Mouse (Mus musculus) heart, adult 18-20 months (tissue): Measurements from ENCODE around the gene Slc25a31. TPM values are rescaled to one million over a fixed set of nuclear protein-coding genes. Genes with fewer than 3 reads are reported as not detected.

Source experiments
- DNase-seq, 2 experiments: peaks; one replicate each; pipeline ENCODE4 v3.0.0; 2021 to 2022; ENCODE audit warnings: mixed read lengths in 1 of 2
- long read RNA-seq, 2 experiments: library from polyadenylated mRNA; stranded (forward); transcript quantifications; one replicate each; pipeline ENCODE4 v2.0.0; 2021
- total RNA-seq, 2 experiments: library from RNA; stranded (reverse); gene quantifications; 2 replicates each; pipeline ENCODE4 v1.2.3; 2021

Slc25a31 gene
- total RNA-seq: under 1 TPM in 1 of 2 experiments, not detected in 1; 0.13 TPM
- long read RNA-seq, experiment 1: 0 reads
- long read RNA-seq, experiment 2: 0 reads

GRCm38 (mm10) chr3:40708655-40709054 lies at the start of gene Slc25a31:
Gene Slc25a31, plus strand, starts transcription at chr3:40708855.
- DNase-seq: no peak

- DNase-seq: no peak
Observed at GRCm38 (mm10) chr3:40660231-40660630, 48.4 kb upstream of the Slc25a31 start.

DNA sequence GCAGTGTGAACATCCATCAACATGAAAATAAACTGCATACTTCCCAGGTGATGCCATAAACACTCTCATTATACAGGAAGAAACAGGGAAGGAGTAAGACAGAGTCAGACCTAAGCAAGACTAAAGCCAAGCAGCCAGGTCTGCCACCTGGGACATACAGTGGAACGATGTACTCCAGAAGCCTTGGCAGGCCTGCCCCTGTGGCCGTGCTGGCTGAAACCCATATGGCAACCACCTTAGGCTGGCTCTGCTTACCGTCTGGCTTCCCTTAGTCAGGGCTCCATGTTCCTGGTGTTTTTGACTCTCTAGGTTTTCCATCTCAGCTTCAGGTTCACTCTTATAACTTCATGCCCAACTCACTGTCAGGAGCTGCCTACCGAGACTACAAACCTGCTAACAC lies 42.5 kb upstream of the Slc25a31 start:
- DNase-seq: peak; percentile 47 to 61

- DNase-seq: no peak
Observed at GRCm38 (mm10) chr3:40666861-40667719, 41.6 kb upstream of the Slc25a31 start.

DNA sequence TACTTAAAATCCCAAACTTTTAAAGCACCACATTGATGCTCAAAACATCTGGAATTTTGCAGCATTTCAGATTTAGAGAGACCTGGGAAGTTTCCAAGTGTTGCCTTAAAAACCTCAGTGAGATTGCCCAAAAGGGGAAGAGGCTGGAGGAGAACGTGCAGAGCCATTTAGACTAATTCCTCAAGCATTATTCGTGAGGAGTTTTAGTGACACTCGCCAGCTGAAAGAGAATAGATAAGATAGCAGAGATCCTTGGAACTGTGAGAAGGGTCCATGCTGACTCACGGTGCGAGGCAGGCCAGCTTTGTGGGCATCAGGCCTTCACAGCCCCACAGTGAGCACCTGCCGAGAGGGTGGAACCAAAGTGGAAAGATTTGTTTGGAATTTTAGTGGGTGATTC lies 39.8 kb upstream of the Slc25a31 start:
- DNase-seq: no peak

DNA sequence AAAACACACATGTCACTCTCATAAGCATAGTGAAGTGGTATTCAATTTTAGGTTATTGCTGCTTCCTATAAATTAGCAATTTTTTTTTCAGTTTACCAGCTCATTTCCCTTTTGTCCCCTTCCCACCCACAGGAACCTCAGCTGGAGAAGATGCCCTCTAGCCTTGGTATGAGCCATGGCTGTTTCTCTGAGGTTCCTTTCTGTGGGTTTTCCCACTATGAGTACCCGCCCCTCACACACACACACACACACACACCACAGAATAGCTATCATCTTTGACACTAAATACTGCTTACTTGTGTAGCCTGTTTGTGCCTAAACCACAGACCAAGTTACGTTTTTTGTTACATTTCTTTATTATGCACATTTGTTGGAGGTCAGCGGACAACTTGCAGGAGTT lies 39.3 kb upstream of the Slc25a31 start:
- DNase-seq: no peak

GRCm38 (mm10) chr3:40673515-40673914 lies 35.1 kb upstream of the Slc25a31 start:
- DNase-seq: no peak

GRCm38 (mm10) chr3:40674873-40675405 lies 33.7 kb upstream of the Slc25a31 start:
- DNase-seq: no peak

GRCm38 (mm10) chr3:40678856-40679255 lies 29.8 kb upstream of the Slc25a31 start:
- DNase-seq: no peak

- DNase-seq: peak; percentile 54 to 64
Observed at GRCm38 (mm10) chr3:40682404-40682803, 26.3 kb upstream of the Slc25a31 start.

GRCm38 (mm10) chr3:40683171-40683570 lies 25.5 kb upstream of the Slc25a31 start:
- DNase-seq: peak; percentile 6 to 13

DNA sequence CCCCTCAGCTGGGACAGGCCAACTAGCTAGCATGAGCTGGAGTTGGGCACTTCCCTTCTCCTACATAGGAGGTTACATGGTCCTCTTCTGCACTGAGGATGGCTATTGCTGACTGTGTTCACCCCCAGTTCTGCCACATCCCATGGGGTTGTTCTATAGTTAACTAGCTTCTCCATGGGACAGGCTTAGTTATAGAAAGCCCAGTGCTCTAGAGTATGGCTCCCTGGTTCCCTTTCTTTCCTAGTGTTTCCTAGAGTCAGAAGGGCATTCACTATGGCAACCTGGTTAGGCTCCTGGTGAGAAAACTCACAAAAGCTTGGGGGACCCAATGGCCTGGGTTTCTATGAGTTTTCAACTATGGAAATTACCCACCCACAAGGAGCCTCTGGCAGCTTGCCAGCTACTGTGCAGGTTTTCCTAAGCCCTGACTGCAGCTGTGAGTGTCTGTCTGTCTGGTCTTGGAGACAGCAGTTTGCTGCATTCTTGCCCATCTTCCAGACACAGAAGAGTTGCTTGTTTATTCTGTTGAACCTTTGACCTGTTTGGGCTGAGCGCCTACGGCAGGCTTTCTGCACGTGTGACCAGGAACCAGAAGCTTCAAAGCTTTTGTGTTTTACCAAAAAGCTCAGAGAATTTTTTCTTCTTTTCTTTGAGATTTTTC lies 22.7 kb upstream of the Slc25a31 start:
- DNase-seq: no peak

DNA sequence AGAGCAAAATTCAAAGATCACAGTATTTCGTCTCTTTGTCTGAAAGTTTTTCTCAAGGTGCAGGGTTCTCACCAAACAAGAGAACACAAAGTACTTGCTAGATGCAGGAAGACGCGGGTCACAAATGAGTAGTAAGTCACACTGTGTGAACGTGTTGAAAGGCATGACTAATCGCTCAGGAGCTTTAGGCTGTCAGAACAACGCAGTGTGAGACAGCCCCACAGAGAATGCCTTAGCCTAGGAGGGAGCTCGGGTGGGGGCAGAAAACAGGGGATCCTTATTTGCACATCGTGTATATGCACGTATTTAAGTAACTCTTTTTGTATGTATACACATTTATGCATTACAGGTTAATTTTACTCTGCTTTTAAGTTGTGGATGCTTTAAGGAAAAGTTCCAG lies 21.8 kb upstream of the Slc25a31 start:
- no peak for DNase-seq

DNA sequence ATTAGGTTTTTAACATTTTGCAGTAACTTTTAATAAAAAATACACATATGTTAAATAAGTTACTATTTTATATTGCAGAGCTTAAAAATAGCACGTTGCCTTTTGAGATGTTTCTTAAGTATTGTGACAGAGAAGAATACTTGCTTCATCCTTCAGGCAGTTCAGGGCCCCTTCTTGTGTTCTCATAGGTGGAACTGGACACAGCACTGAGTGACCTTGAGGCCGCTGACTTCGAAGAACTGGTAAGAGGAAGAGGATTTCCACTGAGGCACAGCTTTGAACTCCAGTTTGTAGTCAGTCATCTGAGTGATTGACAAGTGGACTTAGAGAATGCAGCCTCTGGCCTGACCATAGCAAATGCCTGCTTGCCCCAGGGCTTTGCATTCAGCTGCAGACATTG lies 21.1 kb upstream of the Slc25a31 start:
- DNase-seq: no peak

- no peak for DNase-seq
Observed at GRCm38 (mm10) chr3:40691566-40691965, 17.1 kb upstream of the Slc25a31 start.

DNA sequence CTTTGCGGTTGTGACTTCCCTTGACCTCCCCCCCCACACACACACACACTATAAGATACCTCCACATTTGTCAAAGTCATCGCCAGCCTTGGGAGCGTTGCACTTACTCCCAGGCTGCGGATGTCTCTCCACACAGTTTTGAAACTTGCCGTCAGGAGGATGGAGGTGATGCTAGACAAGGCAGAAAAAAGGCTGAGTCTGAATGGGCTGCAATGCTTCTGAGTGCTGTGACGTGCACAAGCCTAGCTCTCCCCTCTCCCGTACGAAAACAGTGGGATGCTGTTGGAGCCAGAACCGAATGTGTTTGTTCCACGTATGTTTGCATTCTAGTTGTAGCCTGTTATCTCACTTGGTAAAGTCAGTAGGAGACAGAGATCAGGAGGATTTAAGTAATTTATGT lies 15.2 kb upstream of the Slc25a31 start:
- no peak for DNase-seq

DNA sequence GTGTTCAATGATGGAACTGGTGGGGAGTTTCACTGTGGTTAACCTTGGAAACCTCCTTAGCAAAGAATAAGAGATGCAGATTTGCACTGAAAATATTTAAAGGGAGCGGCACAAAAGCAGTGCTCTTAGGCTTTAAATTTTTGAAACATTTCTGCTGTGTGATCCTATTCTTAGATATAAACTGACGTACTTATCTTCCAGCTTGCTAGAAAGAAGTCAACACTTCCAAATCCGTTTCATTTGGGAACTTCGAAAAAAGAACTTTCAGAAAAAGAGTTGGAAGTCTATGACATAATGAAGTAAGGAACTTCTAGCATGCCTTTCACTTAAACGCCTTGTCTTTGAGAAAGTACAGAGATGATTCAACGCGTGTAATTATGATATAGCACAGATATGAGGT lies 14.7 kb upstream of the Slc25a31 start:
- DNase-seq: no peak

DNA sequence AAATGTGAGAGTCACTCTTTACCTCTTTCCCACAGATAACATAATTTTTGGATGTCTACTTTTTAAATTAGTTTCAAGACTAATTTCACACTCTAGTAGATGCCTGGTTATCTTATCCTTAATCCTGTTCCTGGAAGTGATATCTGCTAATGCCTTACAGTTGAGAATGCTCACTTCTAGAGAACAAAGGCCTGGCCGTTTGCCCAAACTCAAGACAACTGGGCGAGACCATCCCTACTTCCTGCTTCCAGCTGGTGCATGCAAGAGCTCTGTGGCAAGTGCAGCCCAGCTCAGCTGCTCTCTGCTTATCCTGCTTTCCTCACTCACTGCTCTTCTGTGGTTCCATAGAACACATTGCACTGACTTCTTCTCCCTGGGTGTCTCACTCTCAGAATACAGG lies 14.2 kb upstream of the Slc25a31 start:
- peak; percentile 41 to 62 for DNase-seq

DNA sequence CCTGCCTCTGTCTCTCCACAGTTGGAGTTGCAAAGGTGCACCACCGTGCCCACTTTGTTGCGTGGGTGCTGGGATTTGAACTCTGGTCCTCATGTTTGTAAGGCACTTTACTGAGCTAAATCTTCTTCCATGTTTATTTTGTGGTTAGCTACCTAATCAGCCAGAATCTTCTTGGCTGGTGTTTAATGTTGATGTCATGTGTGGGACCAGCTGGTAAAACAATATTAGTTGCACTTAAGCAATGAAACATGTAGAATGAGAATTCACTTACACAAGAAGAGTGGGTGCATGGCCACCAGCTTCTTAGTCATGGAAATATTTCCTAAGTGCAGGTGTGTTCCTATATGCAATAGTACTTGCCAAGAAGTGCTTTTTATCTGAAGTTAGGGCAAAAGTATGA lies 13.5 kb upstream of the Slc25a31 start:
- no peak for DNase-seq

- DNase-seq: no peak
Observed at GRCm38 (mm10) chr3:40698834-40699233, 9.8 kb upstream of the Slc25a31 start.

DNA sequence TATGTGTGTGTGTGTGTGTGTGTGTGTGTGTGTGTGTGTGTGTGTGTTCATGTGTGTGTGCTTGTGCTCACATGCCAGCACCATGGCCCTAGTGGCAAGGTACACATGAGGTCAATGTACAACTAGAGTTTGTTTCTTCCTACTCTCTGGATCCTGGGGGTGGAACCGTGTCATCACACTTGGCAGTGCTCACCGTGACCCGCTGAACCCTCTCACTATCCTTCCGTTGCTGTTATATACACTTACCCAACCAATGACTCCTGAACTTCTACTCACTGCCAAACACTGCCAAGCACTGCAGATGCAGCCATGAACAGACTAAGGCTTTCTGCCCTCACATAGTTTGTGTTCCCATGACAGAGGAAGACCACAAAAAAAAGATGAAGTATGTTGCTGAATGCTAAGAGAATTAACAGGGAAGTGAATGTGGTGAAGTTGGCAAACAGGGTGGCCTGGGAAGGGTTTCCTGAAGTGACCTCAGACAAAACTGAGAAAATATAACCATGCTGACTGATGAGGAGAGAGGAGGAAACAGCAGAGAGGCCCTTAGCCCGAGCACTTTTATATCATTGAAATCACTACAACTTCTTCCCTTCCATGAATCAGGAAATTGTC lies 3.7 kb upstream of the Slc25a31 start:
- peak; percentile 15 to 46 for DNase-seq

- no peak for DNase-seq
Observed at GRCm38 (mm10) chr3:40716056-40716455, 7.4 kb downstream of the Slc25a31 start.

GRCm38 (mm10) chr3:40719022-40719421 lies 10.4 kb downstream of the Slc25a31 start:
- no peak for DNase-seq
